Mouse (Mus musculus) MEL (cell line): ENCODE data around the gene Th.

Source experiments
- EP300 ChIP-seq, 2 experiments: IDR thresholded peaks; 2 replicates each; pipeline ENCODE4 v1.6.1; 2011; ENCODE audit warnings: improper control_type of control experiment in 2 of 2, low read length in 2 of 2, low read depth in 1 of 2, mild to moderate bottlenecking in 1 of 2
- GATA1 ChIP-seq: IDR thresholded peaks from 2 replicates; pipeline ENCODE4 v1.6.1; 2011; ENCODE audit warnings: low read depth, low read length, improper control_type of control experiment
- USF2 ChIP-seq, 2 experiments: IDR thresholded peaks; 2 replicates each; pipeline ENCODE4 v1.6.1; 2011 to 2012; ENCODE audit warnings: improper control_type of control experiment in 2 of 2, low read length in 2 of 2, borderline replicate concordance in 1 of 2, inconsistent platforms in 1 of 2, low read depth in 1 of 2, mild to moderate bottlenecking in 1 of 2; ENCODE audit not compliant: insufficient read depth in 1 of 2
- ZKSCAN1 ChIP-seq: IDR thresholded peaks from 2 replicates; pipeline ENCODE4 v1.6.1; 2012; ENCODE audit warnings: low read depth, mild to moderate bottlenecking, inconsistent platforms, low read length, improper control_type of control experiment, moderate library complexity
- ZNF384 ChIP-seq: IDR thresholded peaks from 2 replicates; pipeline ENCODE4 v1.6.1; 2012; ENCODE audit warnings: low read depth, mild to moderate bottlenecking, inconsistent platforms, low read length, improper control_type of control experiment

DNA sequence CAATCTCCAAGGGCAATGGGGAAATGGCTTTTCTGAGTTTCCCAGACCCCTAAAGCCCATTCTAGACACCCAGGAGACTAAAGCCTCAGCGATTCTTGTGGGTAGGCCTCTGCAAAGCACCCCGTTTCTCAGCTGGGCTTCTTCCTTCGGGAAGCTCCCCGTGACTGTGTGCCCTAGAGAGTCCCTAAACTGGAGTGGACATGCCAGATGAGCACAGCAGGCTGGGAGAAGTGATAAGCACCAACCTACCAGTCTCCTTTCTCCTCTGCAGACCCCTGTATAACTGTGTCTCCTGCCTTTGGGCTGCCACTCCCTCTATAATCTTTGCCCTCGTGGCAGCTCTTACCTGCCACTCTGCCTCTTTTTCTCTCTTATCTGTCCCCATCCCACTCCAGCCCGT is 37.6 kb downstream of the Th start:
- TF ChIP-seq EP300 (IDR thresholded peaks at IDR 0.05; ENCODE audit: low read depth in 1 of 2, low read length in 2 of 2) = no peak
- no peak for TF ChIP-seq USF2 (IDR thresholded peaks at IDR 0.05; ENCODE audit: borderline replicate concordance in 1 of 2, insufficient read depth in 1 of 2, low read depth in 1 of 2, low read length in 2 of 2)
- TF ChIP-seq ZKSCAN1 = no peak
- no peak for TF ChIP-seq GATA1
- no peak for TF ChIP-seq ZNF384
